Mouse (Mus musculus): ENCODE data around the gene Selenof.

DNA sequence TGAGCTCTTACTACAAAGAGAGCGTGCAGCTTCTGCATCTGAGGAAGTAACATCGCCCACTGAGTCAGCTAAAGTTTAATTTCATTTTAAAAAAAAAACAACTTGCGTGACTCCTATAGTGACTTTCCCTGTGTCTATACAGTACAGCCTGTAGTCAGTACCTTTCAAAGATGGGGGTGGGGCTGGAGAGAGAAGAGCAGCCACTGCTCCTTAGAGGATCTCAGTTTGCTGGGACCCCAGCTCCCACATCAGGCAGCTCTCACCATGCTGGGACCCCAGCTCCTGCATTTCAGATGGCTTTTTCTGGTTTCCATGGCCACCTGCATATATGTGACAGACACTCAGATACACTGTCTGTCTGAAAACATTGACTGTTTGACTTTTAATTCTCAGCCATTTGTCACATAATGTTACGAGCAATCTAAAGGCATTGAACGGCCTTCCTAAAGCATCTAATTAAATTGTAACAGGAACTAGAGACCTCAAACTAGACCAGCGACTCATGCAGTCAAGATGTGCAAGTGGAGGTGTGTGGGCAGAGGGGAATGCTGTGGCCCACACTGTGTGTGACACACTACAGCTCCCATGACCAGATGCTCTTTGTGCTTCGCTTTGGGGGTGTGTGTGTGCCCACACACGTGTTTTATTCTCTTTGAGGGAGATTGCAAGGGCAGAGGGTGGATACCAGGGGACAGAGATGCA lies 19.2 kb downstream of the Selenof start:
- TF ChIP-seq TCF12 (IDR thresholded peaks at IDR 0.05; ENCODE audit: insufficient read depth, poor library complexity, severe bottlenecking), result no peak
- no peak for TF ChIP-seq POLR2A (IDR thresholded peaks at IDR 0.05; ENCODE audit: insufficient read length, low read depth)
- TF ChIP-seq POLR2AphosphoS2 (IDR thresholded peaks at IDR 0.05; ENCODE audit: insufficient read length, low read depth), result no peak
- no peak for TF ChIP-seq SRF (IDR thresholded peaks at IDR 0.05; ENCODE audit: control insufficient read depth, insufficient read length, low read depth)
- TF ChIP-seq MYOG (IDR thresholded peaks at IDR 0.05; ENCODE audit: control insufficient read depth in 1 of 3, insufficient read depth in 1 of 3, insufficient read length in 2 of 3, low read depth in 2 of 3), result peak in 1 of 3 experiments; percentile 32
- peak in 1 of 3 experiments; percentile 32 for TF ChIP-seq MYOD1 (IDR thresholded peaks at IDR 0.05; ENCODE audit: control insufficient read depth in 1 of 3, insufficient read length in 2 of 3, low read depth in 2 of 3)
- no peak for TF ChIP-seq CEBPB (IDR thresholded peaks at IDR 0.05; ENCODE audit: insufficient read depth, poor library complexity, severe bottlenecking)
- TF ChIP-seq TCF3 (IDR thresholded peaks at IDR 0.05; ENCODE audit: insufficient read length, low read depth), result no peak
- TF ChIP-seq USF1 (IDR thresholded peaks at IDR 0.05; ENCODE audit: low read depth), result no peak
